Mouse (Mus musculus): Measurements from ENCODE around the gene Lrp1.

Gene Lrp1

DNA sequence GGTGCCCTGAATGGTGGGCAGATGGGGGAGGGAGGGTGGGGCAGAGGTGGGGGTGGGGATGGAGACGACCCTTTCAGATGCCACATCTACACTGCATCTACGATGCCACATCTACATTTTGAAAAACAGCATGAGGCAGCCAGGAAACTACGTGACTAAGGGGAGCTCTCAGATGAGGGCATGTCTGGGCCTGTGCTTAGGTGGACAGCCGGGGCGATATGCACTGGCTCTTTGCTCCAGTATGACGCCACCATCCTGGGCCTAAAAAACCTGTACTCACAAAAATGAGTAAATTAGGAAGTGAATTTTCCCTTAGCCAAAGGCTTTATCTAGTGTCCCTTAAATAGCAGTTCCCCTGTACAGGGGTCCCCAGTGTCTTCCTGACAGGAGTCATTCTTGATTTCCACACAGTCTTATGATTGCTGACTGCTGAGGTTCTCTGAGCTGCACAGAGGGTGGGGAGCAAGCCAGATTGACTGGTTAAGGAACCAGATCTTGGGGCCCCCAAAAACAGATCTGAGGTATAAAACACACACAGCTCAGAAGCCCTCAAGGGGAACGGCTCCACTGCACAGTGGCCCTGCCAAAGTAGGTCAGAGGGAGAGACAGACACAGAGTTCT lies 30.0 kb downstream of the Lrp1 start:
- no peak for DNase-seq

DNA sequence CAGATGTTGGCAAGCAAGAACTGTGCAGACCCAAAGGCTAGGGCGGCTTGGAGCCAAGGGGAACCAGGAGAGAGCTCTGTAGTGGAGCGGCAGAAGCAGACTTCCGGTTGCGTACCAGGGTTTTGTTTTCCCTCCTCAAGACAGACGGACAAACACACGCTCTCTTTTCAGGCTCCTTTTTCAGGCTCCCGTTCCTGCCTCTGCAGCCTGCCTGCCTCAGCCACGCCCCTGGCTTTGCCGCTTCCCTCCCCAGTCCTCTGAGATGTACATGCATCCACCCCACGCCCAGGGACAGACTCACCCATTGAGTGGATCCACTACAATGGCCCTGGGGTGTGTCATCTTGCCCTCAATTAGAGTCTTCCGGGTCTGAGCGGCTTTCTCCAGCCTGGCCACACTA lies 30.7 kb downstream of the Lrp1 start:
- DNase-seq = no peak

DNA sequence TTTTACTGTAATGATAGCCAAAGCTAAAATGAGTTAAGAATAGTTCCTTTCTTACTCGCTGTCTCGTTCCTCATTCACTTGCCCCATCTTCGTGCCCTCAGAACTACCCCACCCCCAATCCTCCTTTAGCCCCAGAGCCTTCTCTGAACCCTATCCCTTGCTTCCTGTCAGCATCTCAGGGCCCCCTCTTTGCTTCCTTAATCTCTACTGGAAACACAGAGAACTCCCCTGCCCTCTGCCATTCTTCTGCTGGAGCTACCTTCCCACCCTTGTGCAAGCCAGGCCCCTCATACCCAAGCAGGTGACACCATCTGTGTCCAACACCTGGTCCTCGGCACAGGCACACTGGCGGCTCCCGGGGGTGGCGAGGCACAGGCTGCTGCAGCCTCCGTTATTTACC lies 33.2 kb downstream of the Lrp1 start:
- no peak for DNase-seq

DNA sequence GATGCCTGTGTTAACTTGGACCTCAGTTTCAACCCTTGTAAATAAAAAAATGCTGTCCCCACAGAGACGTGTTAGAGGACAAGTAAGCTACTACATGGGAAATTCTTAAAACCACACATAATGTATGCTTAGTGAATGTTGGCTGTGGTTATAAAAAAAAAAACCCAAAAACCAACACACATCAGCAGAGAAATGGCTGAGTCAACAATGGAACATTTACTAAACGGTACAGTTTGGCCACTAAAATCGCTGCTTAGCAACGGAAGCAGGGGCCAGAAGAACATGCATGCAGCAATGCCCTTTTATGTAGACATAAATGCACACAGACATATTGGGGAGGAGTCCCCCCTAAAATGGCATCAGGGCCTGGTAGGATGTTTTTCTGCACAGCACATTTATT lies 34.7 kb downstream of the Lrp1 start:
- DNase-seq = no peak

DNA sequence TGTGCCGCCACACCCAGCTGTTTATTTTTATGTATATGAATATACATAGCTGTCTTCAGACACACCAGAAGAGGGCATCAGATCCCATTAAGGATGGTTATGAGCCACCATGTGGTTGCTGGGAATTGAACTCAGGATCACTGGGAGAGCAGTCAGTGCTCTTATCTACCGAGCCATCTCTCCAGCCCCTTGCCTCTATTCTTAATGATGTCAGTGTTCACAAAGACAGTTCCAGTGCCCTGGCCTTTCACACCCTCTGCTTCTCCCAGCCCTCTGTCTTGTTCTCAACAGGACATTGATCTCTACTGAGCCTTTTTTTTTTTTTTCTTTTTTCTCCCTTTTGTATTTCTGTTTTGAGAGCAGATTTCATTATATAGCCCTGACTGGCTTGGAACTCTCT lies 35.4 kb downstream of the Lrp1 start:
- DNase-seq = no peak

DNA sequence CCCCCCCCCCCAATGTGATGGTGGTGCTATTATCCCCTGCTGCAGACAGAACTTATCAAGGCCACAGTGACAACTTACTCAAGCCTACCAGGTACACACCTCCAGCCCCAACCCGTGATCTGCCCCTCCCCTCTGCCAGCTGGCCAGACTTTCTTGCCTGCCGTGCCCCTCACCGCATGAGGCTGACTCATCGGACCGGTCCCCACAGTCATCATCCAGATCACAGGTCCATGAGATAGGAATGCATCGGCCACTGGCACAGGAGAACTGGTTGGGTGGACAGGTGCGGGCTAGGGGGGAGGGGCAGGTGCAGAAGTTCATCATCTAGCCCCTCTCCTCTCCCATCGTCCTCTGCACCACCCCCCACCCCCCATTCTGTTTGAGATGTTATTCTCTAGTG lies 37.3 kb downstream of the Lrp1 start:
- no peak for DNase-seq

DNA sequence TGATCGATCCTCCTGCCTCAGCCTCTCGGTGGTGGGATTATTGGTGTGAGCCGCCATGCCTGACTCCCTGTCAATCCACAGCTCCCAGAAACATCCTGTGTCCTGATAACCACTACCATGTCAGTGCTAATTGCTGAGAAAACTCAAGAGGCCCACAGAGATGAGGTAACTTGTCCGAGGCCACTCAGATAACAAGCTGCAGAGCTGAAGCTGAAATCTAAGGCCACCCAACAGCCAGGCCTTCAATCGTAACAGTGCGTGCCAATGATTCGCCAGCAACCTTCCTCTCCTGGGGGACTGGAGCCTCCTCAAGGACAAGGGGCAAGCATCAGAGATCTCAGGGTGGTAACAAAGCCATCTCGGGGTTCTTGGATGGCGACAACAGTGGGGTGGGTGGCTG lies 39.7 kb downstream of the Lrp1 start:
- no peak for DNase-seq

DNA sequence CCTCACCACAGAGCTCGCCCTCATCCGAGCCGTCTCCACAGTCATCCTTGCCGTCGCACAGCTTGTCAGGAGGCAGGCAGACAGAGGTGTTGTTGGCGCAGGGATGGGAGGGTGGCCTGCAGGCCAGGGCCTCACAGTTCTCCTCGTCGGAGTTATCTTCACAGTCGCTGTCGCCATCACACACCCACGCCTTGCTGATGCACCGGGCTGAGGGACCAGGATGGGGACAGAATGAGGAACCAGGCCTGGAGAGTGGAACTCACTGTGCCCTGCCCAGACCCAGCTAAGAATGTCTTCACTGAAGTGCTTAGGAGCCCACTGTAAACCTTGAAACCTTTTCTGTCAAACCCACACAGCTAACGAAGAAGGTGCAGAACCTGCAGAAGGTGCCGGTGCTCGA lies 43.0 kb downstream of the Lrp1 start:
- DNase-seq = no peak

DNA sequence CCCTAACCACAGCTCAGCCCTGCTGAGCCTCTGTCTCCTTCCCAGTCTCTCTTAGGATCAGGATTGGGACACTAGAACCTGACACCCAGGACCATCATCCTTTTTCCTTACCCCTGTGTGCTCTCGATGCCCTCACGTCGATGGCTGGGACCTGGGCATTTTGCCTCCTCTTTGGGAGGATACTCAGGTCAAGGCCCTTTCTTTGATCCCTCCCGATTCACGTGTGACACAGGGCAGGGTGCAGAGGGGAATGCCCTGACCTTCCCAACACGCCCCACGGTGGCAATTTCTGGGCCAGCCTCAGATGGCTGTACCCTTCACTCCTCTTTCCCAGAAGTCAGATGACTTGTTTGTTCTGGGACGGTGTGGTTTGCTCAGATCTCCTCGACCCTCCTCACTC lies 43.8 kb downstream of the Lrp1 start:
- no peak for DNase-seq

DNA sequence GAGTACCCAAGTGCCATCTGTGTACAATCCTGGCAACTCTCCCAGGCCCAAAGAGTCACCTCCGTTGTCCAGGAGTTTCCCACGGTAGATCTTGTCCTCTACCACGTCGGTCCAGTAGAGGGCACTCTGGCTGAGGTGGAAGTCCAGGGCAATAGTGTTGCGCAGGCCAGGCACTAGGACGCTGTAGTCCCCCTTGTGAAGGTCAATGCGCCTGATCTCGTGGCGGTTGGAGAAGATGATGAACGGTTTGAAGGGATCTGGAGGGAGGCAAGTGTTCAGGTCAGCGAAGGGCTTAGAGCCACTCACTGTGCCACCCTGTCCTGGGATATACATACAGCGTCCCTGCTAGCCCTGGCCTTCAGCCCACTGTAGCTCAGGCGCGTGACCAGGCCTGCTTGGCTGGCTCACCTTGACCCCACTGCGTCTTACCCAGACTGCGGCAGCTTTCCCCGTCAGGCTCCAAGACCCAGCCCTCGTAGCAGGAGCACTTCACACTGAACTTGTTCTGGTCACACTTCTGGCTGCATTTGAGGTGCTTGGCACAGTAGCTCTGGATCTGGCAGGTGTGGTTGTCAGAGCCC lies 44.5 kb downstream of the Lrp1 start:
- DNase-seq = peak; percentile 73 to 90

DNA sequence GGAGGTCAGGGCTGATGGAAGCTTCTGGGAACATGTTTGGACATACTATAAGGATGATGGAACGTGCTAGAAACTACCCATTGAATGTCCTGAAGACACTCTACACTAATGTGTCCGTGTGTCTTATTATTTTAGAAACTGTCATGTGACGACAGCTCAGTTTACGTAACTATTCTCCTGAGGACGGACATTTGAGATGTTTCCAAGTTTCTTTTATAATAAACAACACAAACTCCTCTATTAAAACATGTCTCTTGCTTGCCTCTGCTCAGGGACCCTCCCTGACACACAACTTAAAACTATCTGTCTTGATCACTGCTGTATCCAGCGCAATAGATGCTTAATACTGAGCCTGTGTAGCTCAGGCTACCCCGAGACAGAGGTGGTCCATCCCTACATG lies 45.2 kb downstream of the Lrp1 start:
- no peak for DNase-seq

DNA sequence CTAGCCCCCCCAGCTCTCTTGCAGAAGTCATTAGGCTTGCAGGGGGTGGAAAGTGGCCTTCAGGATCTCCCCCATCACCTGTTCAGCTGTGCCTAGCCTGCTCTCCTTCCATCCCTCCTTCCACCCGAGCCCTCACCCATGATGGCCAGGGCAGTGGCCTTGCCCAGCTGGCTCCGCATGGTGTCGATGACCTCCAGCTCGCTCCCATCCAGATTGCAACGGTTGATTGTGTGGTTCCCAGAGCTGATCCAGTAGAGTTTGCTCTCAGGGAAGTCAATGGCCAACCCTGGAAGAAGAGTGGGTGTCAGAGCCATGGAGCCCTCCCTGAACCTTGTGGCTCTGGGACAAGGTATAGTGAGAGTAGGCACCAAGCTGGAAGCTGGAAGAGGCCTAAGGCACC lies 48.7 kb downstream of the Lrp1 start:
- DNase-seq = no peak

DNA sequence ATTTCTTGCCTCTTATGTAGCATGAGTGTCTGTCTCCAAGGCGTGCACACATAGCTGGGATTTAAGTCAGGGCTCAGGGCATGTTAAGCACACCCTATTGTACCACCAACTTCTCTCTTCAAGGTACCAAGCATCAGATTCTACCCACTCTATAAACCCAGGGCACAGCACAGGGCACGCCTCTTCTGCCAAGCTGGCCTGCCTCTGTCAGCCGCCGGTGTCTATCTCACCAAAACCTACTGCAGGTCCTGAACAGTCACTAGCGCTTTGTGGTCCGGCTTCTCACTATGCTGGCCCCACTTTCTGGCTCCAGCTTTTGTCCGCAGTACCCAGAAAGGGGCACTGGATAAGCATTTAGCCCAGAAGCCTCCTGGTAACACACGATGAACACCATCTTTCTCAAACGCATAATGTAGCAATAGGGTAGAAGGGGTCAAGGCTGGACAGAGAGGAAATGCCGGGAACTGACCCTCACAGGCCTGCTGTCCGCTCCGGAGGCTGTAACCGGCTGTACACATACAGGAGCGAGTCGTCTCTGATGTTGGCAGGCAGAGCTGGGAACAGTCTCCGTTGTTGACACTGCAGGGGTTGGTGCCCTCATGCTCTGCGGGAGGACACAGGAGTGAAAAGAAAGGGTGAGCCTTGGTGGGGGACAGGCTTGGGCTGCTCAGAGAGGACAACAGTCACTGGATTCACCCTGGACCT lies 49.9 kb downstream of the Lrp1 start:
- peak; percentile 23 to 45 for DNase-seq

DNA sequence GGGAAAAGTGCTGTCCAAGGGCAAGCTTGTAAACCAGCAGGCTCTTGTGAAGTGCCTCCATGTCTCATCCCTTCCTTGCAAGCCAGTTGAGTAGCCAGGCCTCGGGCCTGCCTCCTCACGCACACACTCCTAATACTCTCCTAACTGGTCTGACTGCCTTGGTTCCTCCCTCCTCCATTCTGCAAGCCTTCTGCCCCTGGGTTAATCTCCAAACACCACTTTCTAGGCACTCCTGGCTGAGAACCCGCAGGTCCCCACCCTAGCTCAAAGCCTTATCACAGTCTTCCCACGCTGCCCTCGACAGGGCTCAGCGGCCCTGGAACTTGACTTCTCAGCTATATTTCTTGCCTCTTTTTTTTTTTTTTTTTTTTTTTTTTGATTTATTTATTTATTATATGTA lies 50.6 kb downstream of the Lrp1 start:
- no peak for DNase-seq

DNA sequence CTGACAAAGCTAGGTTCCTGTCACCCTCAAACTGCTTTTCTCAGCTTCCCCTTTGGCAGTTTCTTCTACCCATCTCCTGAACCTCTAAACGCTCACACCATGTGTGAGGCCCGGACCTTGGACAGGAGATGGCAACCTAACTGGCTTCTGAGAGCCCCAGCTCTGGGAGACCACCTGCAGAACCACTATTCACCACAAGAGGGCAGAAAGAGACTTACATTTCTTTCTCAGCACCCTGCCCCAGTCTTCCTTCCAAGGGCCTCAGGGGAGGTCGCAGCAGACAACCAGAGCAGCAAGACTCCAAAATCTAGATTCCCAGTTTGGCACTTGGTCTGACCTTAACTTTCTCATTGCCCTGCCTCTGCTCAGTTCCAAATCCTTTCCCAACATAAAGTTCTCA lies 51.5 kb downstream of the Lrp1 start:
- peak; percentile 84 to 88 for DNase-seq

DNA sequence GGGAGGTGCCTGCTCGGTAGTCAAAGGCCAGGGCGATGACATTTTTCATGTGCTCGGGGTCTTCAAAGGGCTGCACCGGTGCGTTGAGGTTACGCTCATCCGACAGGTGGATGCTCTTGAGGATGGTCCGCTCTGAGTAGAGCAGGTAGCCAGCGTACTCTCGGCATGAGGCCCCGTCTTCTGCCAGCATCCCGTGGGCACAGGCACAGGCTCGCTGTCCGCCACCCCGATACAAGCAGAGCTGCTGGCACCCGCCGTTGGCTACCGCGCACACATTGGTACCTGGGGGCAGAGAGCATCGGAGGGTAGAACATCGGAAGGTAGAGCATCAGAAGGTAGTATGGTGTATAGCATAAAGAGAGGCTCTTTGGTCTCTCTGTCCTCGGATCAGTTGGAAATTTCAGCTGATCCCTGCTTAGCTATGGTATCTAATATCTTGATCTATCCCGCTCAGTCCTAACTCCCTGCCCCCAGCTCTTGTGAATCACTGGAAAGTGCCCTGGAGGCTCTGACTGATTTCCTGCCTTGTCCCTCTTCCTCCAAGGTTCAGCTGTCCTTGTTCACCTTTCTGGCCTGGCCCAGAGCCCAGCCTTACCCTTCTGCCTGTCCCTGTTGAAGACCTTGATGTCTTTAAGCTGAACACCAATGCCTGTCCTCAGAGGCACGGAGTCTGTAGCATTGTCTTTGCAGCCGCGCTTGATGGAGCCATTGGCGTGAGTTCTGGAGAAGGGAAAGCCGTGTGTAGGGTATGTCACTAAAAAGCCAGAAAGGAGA lies 54.2 kb downstream of the Lrp1 start:
- no peak for DNase-seq

DNA sequence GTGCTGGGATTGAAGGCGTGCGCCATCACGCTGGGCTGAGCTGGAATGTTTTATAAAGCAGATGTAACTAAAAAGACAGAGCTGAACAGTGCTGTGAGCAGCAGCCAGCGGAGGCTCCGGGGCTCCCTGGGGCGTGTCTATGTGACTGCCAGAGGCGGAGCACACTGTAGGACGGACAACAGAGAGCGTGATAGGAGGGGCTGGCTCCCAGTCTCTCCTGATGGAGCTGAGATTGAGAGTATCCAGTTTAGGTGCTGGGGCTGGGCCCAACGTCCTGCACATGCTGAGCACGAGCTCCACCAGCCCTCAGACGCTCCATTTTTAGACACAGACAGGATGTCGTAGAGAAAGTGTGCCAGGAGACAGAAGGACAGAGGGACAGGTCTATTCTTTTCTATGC lies 56.6 kb downstream of the Lrp1 start:
- DNase-seq = peak; percentile 27 to 37

DNA sequence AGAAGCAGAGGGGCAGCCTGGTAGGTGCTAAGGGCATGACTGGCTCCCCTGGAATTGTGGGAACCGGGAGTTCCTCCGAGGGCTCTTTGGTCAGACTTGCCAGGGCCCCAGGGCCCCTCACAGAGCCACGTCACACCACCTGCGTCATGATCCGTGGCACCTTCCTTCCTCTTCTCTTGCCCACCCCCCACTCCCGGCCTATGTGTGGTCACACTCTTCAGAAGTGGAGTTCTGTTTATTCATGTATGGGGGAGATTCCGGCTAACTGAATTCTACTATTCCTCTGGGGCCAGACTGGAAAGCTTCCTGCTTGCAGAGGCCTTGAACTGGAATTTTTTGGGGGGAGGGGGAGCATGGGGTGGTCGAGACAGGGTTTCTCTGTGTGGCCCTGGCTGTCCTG lies 57.1 kb downstream of the Lrp1 start:
- DNase-seq = no peak

DNA sequence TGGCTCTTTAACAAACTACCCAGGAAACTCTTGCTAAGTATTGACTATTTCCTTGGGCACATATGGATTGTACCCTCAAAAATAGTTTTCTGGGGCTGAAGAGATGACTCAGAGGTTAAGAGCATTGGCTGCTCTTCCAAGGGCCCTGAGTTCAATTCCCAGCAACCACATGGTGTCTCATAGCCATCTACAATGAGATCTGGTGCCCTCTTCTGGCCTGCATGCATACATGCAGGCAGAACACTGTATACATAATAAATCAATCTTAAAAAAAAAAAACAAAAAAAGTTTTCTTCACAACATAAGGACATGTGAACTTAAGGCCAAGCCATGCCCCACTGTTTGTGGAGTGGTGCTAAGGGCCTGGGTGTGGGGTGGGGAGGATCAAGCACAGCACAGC lies 59.8 kb downstream of the Lrp1 start:
- DNase-seq = no peak

DNA sequence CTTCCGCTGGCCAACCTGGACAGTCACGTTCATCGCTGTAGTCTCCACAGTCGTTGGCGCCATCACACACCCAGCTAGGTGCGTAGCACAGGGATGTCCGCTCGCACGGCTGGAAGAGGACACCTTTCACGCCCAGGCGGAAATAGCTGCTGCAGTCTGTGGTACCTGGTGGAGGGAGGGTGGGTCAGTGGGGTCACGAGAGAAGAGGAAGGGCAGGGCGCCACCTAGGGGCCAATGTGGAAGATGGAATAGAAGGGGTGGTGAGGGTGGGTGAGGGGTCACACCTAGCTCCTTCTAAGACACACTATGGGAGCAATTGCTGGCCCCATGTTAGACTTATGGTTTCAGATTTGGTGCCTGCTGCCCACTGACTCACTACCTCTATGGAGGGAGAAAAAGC lies 63.6 kb downstream of the Lrp1 start:
- peak in 1 of 2 experiments; percentile 43 for DNase-seq

DNA sequence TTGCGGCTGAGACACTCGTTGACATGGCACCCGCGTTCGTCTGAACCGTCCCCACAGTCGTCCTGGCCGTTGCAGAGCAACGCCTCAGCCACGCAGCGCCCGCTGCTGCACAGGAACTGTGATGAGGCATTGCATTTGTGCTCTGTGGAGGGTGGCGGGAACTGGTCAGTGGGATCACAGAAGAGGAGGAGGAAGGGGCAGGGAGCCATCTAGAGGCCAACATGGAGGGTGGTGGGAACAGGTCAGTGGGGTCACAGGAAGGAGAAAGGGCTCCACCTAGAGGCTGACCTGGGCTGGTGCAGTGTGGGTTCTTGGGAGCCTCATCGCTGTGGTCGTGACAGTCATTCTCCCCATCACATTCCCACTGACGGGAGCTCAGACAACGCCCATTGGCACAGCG lies 65.2 kb downstream of the Lrp1 start:
- DNase-seq = peak in 1 of 2 experiments; percentile 52

DNA sequence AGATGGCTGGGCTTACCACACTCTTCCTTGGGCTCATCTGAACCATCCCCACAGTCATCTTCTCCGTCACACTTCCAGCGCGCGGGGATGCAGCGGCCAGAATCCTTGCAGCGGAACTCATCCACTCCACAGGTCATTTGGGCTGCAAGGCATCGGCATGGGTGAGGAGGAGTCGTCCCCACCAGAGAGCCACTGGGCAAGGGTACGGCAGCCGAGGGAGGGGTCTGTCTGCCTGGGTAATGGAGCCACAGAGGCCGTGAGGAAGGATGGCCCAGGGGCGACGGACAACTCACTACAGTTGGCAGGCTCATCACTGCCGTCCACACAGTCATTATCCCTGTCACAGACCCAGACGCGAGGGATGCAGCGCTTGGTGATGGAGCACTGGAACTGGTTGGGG lies 71.1 kb downstream of the Lrp1 start:
- no peak for DNase-seq

DNA sequence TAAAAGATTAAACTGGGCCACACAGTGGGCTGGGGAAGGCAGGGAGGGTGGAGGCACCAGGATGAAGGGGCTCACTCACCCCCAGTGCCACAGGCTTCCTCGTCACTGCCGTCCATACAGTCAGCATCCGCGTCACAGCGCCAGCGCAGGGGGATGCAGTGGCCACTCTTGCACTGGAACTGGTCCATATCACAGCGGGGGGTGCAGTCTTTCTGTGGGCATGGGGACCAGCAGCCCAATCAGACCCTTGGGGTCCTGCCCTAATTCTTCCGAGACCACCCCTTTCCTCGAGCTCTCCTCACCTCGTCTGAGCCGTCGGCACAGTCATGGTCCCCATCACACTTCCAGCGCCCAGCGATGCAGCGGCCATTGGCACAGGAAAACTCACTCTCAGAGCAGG lies 72.7 kb downstream of the Lrp1 start:
- no peak for DNase-seq

DNA sequence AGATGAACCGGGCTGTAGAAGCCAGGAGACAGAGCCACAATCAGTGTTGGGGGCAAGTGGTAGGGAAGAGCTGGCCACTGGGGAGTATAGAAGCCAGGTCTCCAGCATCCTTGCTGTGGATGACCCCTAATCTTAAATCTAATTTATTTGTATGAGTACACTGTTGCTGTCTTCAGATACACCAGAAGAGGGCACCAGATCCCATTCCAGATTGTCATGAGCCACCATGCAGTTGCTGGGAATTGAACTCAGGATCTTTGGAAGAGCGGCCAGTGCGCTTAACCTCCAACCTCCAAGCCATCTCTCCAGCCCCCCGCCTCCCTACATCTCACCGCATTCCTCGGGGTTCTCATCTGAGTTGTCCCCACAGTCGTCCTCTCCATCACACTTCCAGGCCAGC lies 74.4 kb downstream of the Lrp1 start:
- DNase-seq = peak in 1 of 2 experiments; percentile 37

Measured in kidney, postnatal 36 days (tissue).